Comparison of ENCODE assay signal across 15 mouse cellular contexts in the genomic region with DNA sequence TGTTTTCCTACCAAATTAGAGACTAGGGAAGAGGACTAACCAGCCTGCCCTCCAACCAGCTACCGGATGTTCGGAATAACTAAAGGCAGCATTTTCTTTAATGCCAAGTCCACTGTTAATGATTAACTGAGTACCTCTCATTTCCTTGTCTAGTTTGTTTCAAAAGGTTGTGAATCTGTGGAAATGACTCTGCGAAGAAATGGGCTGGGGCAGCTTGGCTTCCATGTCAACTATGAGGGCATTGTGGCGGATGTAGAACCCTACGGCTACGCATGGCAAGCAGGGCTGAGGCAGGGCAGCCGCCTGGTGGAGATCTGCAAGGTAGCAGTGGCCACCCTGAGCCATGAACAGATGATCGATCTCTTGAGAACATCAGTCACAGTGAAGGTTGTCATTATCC.
DNase-seq lines count a peak whose midpoint lies in the region; ATAC-seq lines count a peak whose summit lies in the region.
"Had no signal": no experiment of that assay in that cellular context is flagged by ENCODE, and none has a peak within 500 bp of the region (broad histone marks: within the 10 kb centered on the region; RNA-seq: fewer than 3 reads in every experiment).

No protein-coding gene starts in this region.

- 84% methylated on average over 8 of the region's 8 CpGs for WGBS in liver, embryonic 12.5 days (ENCODE audit: insufficient replicate concordance)
- WGBS in intestine, embryonic 16.5 days: 66% methylated on average over 8 of the region's 8 CpGs
- WGBS in kidney, embryonic 15.5 days: 65% methylated on average over 8 of the region's 8 CpGs
- 72% methylated on average over 8 of the region's 8 CpGs for WGBS in liver, embryonic 16.5 days (ENCODE audit: insufficient replicate concordance)

- no peaks in the 10 kb centered on the region for H3K36me3 ChIP-seq in liver, embryonic 12.5 days
- H3K36me3 ChIP-seq in intestine, embryonic 16.5 days (ENCODE audit: control insufficient read depth, insufficient read depth, low read length): no peaks in the 10 kb centered on the region; the same call in 1 of the 2 replicates
- H3K36me3 ChIP-seq in kidney, embryonic 15.5 days: peaks cover 22% of the 10 kb centered on the region
- H3K36me3 ChIP-seq in liver, embryonic 16.5 days (ENCODE audit: control insufficient read depth, insufficient read depth): no peaks in the 10 kb centered on the region
- H3K36me3 ChIP-seq: heart, embryonic 15.5 days; hindbrain, embryonic 15.5 days; liver, embryonic 13.5 days had no signal

- H3K4me1 ChIP-seq in liver, embryonic 12.5 days: peaks cover 10% of the 10 kb centered on the region; the same call in 1 of the 2 replicates
- H3K4me1 ChIP-seq in intestine, embryonic 16.5 days (ENCODE audit: control insufficient read depth, insufficient read depth, low read length): peaks cover 24% of the 10 kb centered on the region
- H3K4me1 ChIP-seq in kidney, embryonic 15.5 days: peaks cover 48% of the 10 kb centered on the region
- no peaks in the 10 kb centered on the region for H3K4me1 ChIP-seq in liver, embryonic 16.5 days (ENCODE audit: control insufficient read depth, low read depth, low read length)

- H3K9me3 ChIP-seq in liver, embryonic 12.5 days (replicated peaks): no peaks in the 10 kb centered on the region
- H3K9me3 ChIP-seq in intestine, embryonic 16.5 days (ENCODE audit: control insufficient read depth, low read length): no peaks in the 10 kb centered on the region
- no peaks in the 10 kb centered on the region for H3K9me3 ChIP-seq in kidney, embryonic 15.5 days (replicated peaks)
- no peaks in the 10 kb centered on the region for H3K9me3 ChIP-seq in liver, embryonic 16.5 days (replicated peaks; ENCODE audit: control insufficient read depth, low read length)
- H3K9me3 ChIP-seq: embryonic facial prominence, embryonic 15.5 days; heart, embryonic 15.5 days; hindbrain, embryonic 15.5 days; liver, embryonic 13.5 days; midbrain, embryonic 12.5 days had no signal

- no peak overlapping the region for H3K27ac ChIP-seq in liver, embryonic 12.5 days
- peak overlapping the region; percentile 79 for H3K27ac ChIP-seq in intestine, embryonic 16.5 days (ENCODE audit: low read length)
- peak overlapping the region; percentile 88 for H3K27ac ChIP-seq in kidney, embryonic 15.5 days
- peak overlapping the region; percentile 36; the same call in 1 of the 2 replicates for H3K27ac ChIP-seq in liver, embryonic 16.5 days (ENCODE audit: low read length)
- H3K27ac ChIP-seq: embryonic facial prominence, embryonic 15.5 days; heart, embryonic 15.5 days; hindbrain, embryonic 15.5 days; liver, embryonic 13.5 days; midbrain, embryonic 12.5 days had no signal

- no peaks in the 10 kb centered on the region for H3K27me3 ChIP-seq in liver, embryonic 12.5 days (replicated peaks)
- no peaks in the 10 kb centered on the region for H3K27me3 ChIP-seq in intestine, embryonic 16.5 days (replicated peaks; ENCODE audit: control insufficient read depth, insufficient read depth, low read length)
- no peaks in the 10 kb centered on the region for H3K27me3 ChIP-seq in kidney, embryonic 15.5 days
- H3K27me3 ChIP-seq in liver, embryonic 16.5 days (ENCODE audit: control insufficient read depth, insufficient read depth, low read depth, low read length): no peaks in the 10 kb centered on the region
- H3K27me3 ChIP-seq: embryonic facial prominence, embryonic 15.5 days; heart, embryonic 15.5 days; hindbrain, embryonic 15.5 days; liver, embryonic 13.5 days; midbrain, embryonic 12.5 days had no signal

- H3K9ac ChIP-seq in liver, embryonic 12.5 days: no peak overlapping the region
- 0 out of 2 replicates have a peak overlapping the region, but pooled peaks have one; percentile 25 for H3K9ac ChIP-seq in intestine, embryonic 16.5 days (ENCODE audit: low read depth, low read length)
- no peak overlapping the region for H3K9ac ChIP-seq in kidney, embryonic 15.5 days
- no peak overlapping the region for H3K9ac ChIP-seq in liver, embryonic 16.5 days (ENCODE audit: low read depth, low read length)
- H3K9ac ChIP-seq: embryonic facial prominence, embryonic 15.5 days; forebrain, postnatal 0 days; heart, embryonic 15.5 days; hindbrain, embryonic 15.5 days; liver, embryonic 13.5 days; midbrain, embryonic 12.5 days had no signal

- ATAC-seq in liver, embryonic 12.5 days: no peak
- peak; percentile 56 for ATAC-seq in intestine, embryonic 16.5 days
- peak; percentile 59 for ATAC-seq in kidney, embryonic 15.5 days (replicated peaks; ENCODE audit: low FRiP score)
- ATAC-seq in liver, embryonic 16.5 days (ENCODE audit: low read depth): no peak
- ATAC-seq: forebrain, postnatal 0 days had no signal

- H3K4me2 ChIP-seq in liver, embryonic 12.5 days: 0 out of 2 replicates have a peak overlapping the region, but pooled peaks have one; percentile 8
- H3K4me2 ChIP-seq in intestine, embryonic 16.5 days (ENCODE audit: low read depth, low read length): peak overlapping the region; percentile 22; the same call in 1 of the 2 replicates
- peak overlapping the region; percentile 21; the same call in 1 of the 2 replicates for H3K4me2 ChIP-seq in kidney, embryonic 15.5 days
- H3K4me2 ChIP-seq in liver, embryonic 16.5 days (ENCODE audit: low read depth, low read length): peak overlapping the region; percentile 30
- H3K4me2 ChIP-seq: embryonic facial prominence, embryonic 15.5 days; heart, embryonic 15.5 days; hindbrain, embryonic 15.5 days; liver, embryonic 13.5 days; midbrain, embryonic 12.5 days had no signal

- H3K4me3 ChIP-seq in liver, embryonic 12.5 days: no peak overlapping the region
- H3K4me3 ChIP-seq in intestine, embryonic 16.5 days (ENCODE audit: low read length): no peak overlapping the region; the same call in 1 of the 2 replicates
- H3K4me3 ChIP-seq in kidney, embryonic 15.5 days (replicated peaks): no peak overlapping the region
- H3K4me3 ChIP-seq in liver, embryonic 16.5 days (ENCODE audit: low read depth, low read length): 0 out of 2 replicates have a peak overlapping the region, but pooled peaks have one; percentile 16
- H3K4me3 ChIP-seq: embryonic facial prominence, embryonic 15.5 days; heart, embryonic 15.5 days; hindbrain, embryonic 15.5 days; liver, embryonic 13.5 days; midbrain, embryonic 12.5 days had no signal

- no peak for DNase-seq in liver
- no peak for DNase-seq in adrenal gland, postnatal 10 days
- DNase-seq in frontal cortex, postnatal 36 days (ENCODE audit: low spot score in 2 of 2): no peak
- DNase-seq in gastrocnemius, postnatal 4 days (ENCODE audit: low spot score in 2 of 2): no peak
- DNase-seq: adrenal gland, adult 2 months; forebrain, postnatal 0 days; liver, embryonic 13.5 days had no signal

Comparison
In these comparisons a context has a peak if more than half of its experiments do, and no peak if none do; other contexts are left out.
1. ATAC-seq: peak in intestine, embryonic 16.5 days (single experiment) and kidney, embryonic 15.5 days (single experiment); none in liver, embryonic 12.5 days (single experiment) and liver, embryonic 16.5 days (single experiment).
2. Peak in every context shown above with its lines, with median percentiles within 50 percentile points of each other: H3K4me2 ChIP-seq.